Mouse (Mus musculus): ENCODE measurements around the gene Nlrp3. TPM values are rescaled to one million over a fixed set of nuclear protein-coding genes. Genes with fewer than 3 reads are reported as not detected.

Nlrp3 gene
- 0.11 and 0.15 TPM in 2 replicates for total RNA-seq (2014; rRNA removed; ENCODE audit: low replicate concordance)
- polyA plus RNA-seq (2015; fragmentation: Nextera tagmentation; extraction: Ambion mirVana): 0.18 and 0.25 TPM in 2 replicates

- TF ChIP-seq CTCF (IDR thresholded peaks at IDR 0.05; ENCODE audit: low read depth) (no peak), EP300 (IDR thresholded peaks at IDR 0.05; ENCODE audit: low read depth) (no peak)
- no peak for DNase-seq (ENCODE audit: low spot score)
These were observed at the start of gene Nlrp3 for GRCm38 (mm10) chr11:59541324-59541723. TSS of gene Nlrp3 (plus strand) at chr11:59541568.

GRCm38 (mm10) chr11:59496672-59497310 lies 44.6 kb upstream of the Nlrp3 start:
- Histone ChIP-seq H3K4me2 (ENCODE audit: low read depth, low read length) (no peak overlapping the region), H3K9ac (replicated peaks; ENCODE audit: low read depth, low read length) (no peak overlapping the region), H3K4me3 (ENCODE audit: low read depth, low read length) (no peak overlapping the region), H3K9me3 (replicated peaks; ENCODE audit: control insufficient read depth, low read length) (no peaks in the 10 kb centered on the region), H3K27ac (ENCODE audit: low read depth) (no peak overlapping the region), H3K4me1 (ENCODE audit: control insufficient read depth, insufficient read depth) (no peaks in the 10 kb centered on the region), H3K36me3 (replicated peaks; ENCODE audit: control insufficient read depth, insufficient read depth, low read length) (peaks cover 88% of the 10 kb centered on the region), H3K27me3 (ENCODE audit: control insufficient read depth, insufficient read depth, low read length) (no peaks in the 10 kb centered on the region)
- no peak for DNase-seq (ENCODE audit: low spot score)
- no peak for ATAC-seq (ENCODE audit: insufficient read depth, low read depth)
- TF ChIP-seq EP300 (IDR thresholded peaks at IDR 0.05; ENCODE audit: low read depth) (no peak), CTCF (IDR thresholded peaks at IDR 0.05; ENCODE audit: low read depth) (no peak)
- 49% methylated on average over 6 of the region's 6 CpGs for WGBS

More at GRCm38 (mm10) chr11:59541324-59541723, at the start of gene Nlrp3:
- H3K4me3 ChIP-seq (ENCODE audit: low read depth, low read length): no peak within 1 kb of the TSS
- H3K36me3 ChIP-seq (replicated peaks; ENCODE audit: control insufficient read depth, insufficient read depth, low read length): no peaks in the 10 kb centered on the region
- H3K9ac ChIP-seq (replicated peaks; ENCODE audit: low read depth, low read length): no peak within 1 kb of the TSS
- no peaks in the 10 kb centered on the region for H3K27me3 ChIP-seq (ENCODE audit: control insufficient read depth, insufficient read depth, low read length)
- no peak for ATAC-seq (ENCODE audit: insufficient read depth, low read depth)
- no peak within 1 kb of the TSS for H3K4me2 ChIP-seq (ENCODE audit: low read depth, low read length)
- no peaks in the 10 kb centered on the region for H3K9me3 ChIP-seq (replicated peaks; ENCODE audit: control insufficient read depth, low read length)
- H3K4me1 ChIP-seq (ENCODE audit: control insufficient read depth, insufficient read depth): no peaks in the 10 kb centered on the region
- WGBS: 43% methylated on average over 3 of the region's 3 CpGs
- 0 out of 2 replicates have a peak within 1 kb of the TSS, but pooled peaks have one; percentile 30 for H3K27ac ChIP-seq (ENCODE audit: low read depth)

- Histone ChIP-seq H3K9me3 (replicated peaks; ENCODE audit: control insufficient read depth, low read length) (no peaks in the 10 kb centered on the region), H3K27ac (ENCODE audit: low read depth) (no peak overlapping the region), H3K27me3 (ENCODE audit: control insufficient read depth, insufficient read depth, low read length) (no peaks in the 10 kb centered on the region), H3K9ac (replicated peaks; ENCODE audit: low read depth, low read length) (no peak overlapping the region), H3K4me1 (ENCODE audit: control insufficient read depth, insufficient read depth) (no peaks in the 10 kb centered on the region), H3K36me3 (replicated peaks; ENCODE audit: control insufficient read depth, insufficient read depth, low read length) (peaks cover 88% of the 10 kb centered on the region), H3K4me2 (ENCODE audit: low read depth, low read length) (no peak overlapping the region), H3K4me3 (ENCODE audit: low read depth, low read length) (no peak overlapping the region)
- no peak for ATAC-seq (ENCODE audit: insufficient read depth, low read depth)
- TF ChIP-seq EP300 (IDR thresholded peaks at IDR 0.05; ENCODE audit: low read depth): no peak
- TF ChIP-seq CTCF (IDR thresholded peaks at IDR 0.05; ENCODE audit: low read depth): no peak
- 88% methylated on average over 7 of the region's 7 CpGs for WGBS
- no peak for DNase-seq (ENCODE audit: low spot score)
These were observed 43.6 kb upstream of the Nlrp3 start for GRCm38 (mm10) chr11:59497747-59498146.

- H3K36me3 ChIP-seq (replicated peaks; ENCODE audit: control insufficient read depth, insufficient read depth, low read length): peaks cover 69% of the 10 kb centered on the region
- no peak overlapping the region for H3K27ac ChIP-seq (ENCODE audit: low read depth)
- H3K4me2 ChIP-seq (ENCODE audit: low read depth, low read length): no peak overlapping the region
- no peak for DNase-seq (ENCODE audit: low spot score)
- H3K27me3 ChIP-seq (ENCODE audit: control insufficient read depth, insufficient read depth, low read length): no peaks in the 10 kb centered on the region
- no peak overlapping the region for H3K4me3 ChIP-seq (ENCODE audit: low read depth, low read length)
- 84% methylated on average over 5 of the region's 5 CpGs for WGBS
- no peaks in the 10 kb centered on the region for H3K9me3 ChIP-seq (replicated peaks; ENCODE audit: control insufficient read depth, low read length)
- no peak for TF ChIP-seq CTCF (IDR thresholded peaks at IDR 0.05; ENCODE audit: low read depth)
- no peak for TF ChIP-seq EP300 (IDR thresholded peaks at IDR 0.05; ENCODE audit: low read depth)
- H3K4me1 ChIP-seq (ENCODE audit: control insufficient read depth, insufficient read depth): peaks cover 11% of the 10 kb centered on the region
- no peak overlapping the region for H3K9ac ChIP-seq (replicated peaks; ENCODE audit: low read depth, low read length)
- ATAC-seq (ENCODE audit: insufficient read depth, low read depth): no peak
These were observed 39.2 kb upstream of the Nlrp3 start for GRCm38 (mm10) chr11:59501978-59502700.

- WGBS: 2% methylated on average over 20 of the region's 21 CpGs
- Histone ChIP-seq H3K9ac (replicated peaks; ENCODE audit: low read depth, low read length) (peak overlapping the region; percentile 90), H3K27me3 (ENCODE audit: control insufficient read depth, insufficient read depth, low read length) (no peaks in the 10 kb centered on the region), H3K4me3 (ENCODE audit: low read depth, low read length) (peak overlapping the region; percentile 79), H3K27ac (ENCODE audit: low read depth) (peak overlapping the region; percentile 91), H3K4me1 (ENCODE audit: control insufficient read depth, insufficient read depth) (peaks cover 14% of the 10 kb centered on the region), H3K36me3 (replicated peaks; ENCODE audit: control insufficient read depth, insufficient read depth, low read length) (peaks cover 37% of the 10 kb centered on the region), H3K9me3 (replicated peaks; ENCODE audit: control insufficient read depth, low read length) (no peaks in the 10 kb centered on the region), H3K4me2 (ENCODE audit: low read depth, low read length) (peak overlapping the region; percentile 93)
- ATAC-seq (ENCODE audit: insufficient read depth, low read depth): peak; percentile 12; the same call in 1 of the 2 replicates
- peak; percentile 44 for DNase-seq (ENCODE audit: low spot score)
- TF ChIP-seq CTCF (IDR thresholded peaks at IDR 0.05; ENCODE audit: low read depth) (no peak), EP300 (IDR thresholded peaks at IDR 0.05; ENCODE audit: low read depth) (no peak)
These were observed 36.0 kb upstream of the Nlrp3 start for GRCm38 (mm10) chr11:59505351-59505838.

Measured in heart, postnatal 0 days (tissue).